Mouse (Mus musculus): ENCODE measurements around the gene Prrx1.

GRCm38 (mm10) chr1:163291925-163292324 lies 21.6 kb downstream of the Prrx1 start:
- TF ChIP-seq CTCF (IDR thresholded peaks at IDR 0.05; ENCODE audit: low read depth) (no peak), EP300 (IDR thresholded peaks at IDR 0.05; ENCODE audit: low read depth) (no peak)

Measured in heart, postnatal 0 days (tissue).